Mouse (Mus musculus) cerebellum, adult 2 months (tissue): ENCODE measurements around the gene Hyal1.

ENCODE experiments used
- CTCF ChIP-seq: fragments of 200-500 bp; IDR thresholded peaks from 2 replicates; pipeline ENCODE4 v1.5.1; 2011; ENCODE audit warnings: low read depth, mild to moderate bottlenecking, control low read depth, low read length, moderate library complexity, borderline replicate concordance; ENCODE audit not compliant: insufficient read depth
- POLR2A ChIP-seq: fragments of 200-500 bp; IDR thresholded peaks from 2 replicates; pipeline ENCODE4 v1.6.1; 2011; ENCODE audit warnings: low read length, control low read depth, borderline replicate concordance; ENCODE audit not compliant: insufficient read depth

DNA sequence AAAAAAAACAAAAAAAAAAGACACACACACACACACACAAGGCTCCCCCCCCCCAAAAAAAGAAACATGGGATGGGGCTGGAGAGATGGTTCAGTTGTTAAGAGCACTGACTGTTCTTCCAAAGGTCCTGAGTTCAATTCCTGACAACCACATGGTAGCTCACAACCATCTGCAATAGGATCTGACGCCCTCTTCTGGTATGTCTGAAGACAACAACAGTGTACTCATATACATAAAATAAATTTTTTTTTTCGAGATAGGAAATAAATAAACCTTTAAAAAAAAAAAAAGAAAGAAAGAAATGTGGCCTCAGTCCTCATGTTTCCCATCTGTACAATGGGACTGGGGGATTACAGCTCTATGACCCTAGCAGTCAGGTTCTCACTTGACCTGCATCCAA is 40.7 kb downstream of the Hyal1 start:
- TF ChIP-seq CTCF (no peak), POLR2A (no peak)
